Mouse (Mus musculus) right cerebral cortex, postnatal 25 days (tissue): ENCODE measurements around the gene Rhbg.

Source experiments
- DNase-seq: peaks from one replicate; pipeline ENCODE4 v3.0.0; 2022

Rhbg gene

DNA sequence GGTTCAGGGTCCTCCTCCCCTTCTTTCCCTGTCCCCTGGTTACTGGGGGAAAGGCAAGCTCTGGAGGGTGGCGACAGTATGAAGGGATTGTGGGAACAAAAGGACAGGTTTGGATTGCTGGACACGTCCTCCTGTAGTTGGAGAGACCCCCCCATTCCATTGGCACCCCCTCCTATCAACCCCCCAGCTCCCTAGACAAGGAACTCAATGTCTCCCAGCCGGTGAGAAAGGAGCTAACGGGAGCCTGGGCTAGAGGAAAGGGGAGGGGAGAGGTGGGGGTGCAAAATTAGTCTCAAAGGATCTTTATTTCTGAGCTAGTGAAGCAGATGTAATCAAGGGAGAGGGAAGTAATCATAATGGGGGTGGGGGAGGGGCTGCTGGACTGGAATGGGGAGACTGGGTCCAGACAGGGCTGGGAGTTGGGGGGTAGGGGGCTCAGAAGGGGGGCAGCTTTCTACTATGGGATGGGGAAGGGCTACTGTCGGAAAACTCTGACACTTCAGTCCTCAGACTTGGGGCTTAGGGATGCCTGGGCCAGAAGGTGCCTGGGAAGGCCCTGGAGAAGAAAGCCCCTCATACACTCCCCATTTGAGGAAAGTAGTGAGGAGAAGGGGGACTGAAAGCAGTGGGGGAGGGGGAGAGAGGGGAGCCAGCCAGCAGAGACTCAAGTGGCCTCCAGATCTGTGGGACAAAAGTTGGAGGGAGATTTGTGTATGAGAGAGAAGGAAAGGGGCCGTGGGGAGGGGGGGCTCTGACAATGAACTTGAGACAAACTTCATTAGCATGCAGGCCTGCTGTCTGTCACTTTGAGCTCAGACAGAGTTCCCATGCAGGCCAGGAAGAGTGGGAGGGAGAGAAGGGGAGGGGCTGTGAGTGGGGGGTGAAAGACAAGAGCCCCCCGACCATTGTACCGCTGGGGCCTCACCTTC is 48.7 kb downstream of the Rhbg start:
- DNase-seq, result no peak

DNA sequence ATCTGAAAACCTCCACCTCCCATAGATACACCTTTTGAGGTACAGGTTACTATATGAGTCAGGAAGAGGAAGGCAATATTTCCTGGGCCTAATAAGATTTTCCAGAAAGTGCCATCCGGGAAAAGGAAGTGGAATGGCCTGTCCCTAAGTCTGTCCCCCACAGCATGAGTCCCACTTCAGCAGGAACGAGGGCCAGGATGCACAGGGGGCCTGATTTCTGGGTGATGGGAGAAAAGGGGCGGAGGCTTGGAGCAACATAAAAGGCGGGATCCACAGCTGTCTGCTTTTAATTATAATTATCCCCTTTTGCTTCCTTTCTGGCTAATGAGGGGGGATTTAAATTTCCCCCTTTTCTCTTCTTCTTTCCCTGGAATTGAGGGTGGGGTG is 49.3 kb downstream of the Rhbg start:
- DNase-seq, result no peak

DNA sequence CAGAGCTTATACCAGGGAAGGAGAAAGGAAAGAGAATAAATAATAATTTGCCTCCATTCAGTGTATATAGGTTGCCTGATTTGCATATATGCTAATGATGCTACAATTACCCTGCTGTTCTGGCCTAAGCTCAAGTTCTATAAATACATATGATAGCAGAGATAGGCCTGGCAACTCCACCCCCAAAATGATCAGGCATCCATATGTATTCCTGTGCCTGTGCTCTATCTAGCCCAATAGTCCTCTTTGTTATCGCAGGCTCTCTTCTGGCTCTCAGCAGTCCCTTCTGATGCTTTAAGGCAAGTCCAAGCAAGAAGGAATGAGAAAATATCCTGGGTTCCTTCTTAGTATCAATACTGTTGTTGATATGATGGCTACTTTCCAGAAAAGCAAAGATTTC is 49.8 kb downstream of the Rhbg start:
- no peak for DNase-seq

GRCm38 (mm10) chr3:88203999-88204700 is 50.4 kb downstream of the Rhbg start:
- DNase-seq, result no peak

DNA sequence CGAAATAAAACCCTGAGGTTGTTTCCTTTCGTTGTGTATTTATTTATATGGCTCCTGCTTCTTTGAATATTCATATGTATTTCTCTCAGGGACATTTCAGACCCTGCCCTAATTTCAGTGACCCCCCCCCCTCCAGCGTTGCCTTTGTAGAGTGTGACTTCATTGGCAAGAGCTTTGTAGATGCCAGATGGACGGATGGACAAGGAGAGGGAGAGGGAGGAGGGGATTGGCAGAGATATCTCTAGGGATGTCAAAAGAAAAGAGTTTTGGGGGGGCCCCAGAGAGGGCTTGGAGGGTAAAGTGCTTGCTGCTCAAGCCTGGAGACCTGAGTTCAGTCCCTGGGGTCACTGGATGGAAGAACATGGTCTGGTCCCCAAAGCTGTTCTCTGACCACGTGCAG is 51.1 kb downstream of the Rhbg start:
- no peak for DNase-seq

DNA sequence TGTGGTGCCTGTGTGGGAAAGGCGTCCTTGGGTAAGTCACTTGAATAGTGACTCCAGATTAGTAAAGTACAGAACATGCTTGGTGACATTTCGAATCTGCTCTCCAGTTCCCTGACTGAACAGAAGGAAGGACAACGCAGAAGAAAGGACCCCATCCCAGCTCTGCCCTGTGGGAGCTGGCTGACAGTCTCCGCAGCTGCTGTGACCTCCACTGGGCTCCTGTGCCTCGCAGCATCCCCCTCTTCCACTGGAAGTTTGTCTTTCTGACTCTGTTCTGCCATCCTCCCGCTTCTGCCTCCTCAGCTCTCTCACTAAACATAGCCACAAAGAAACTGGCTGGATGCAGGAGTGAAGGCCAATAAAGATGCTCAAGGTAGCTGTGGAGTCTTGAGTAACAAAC is 51.5 kb downstream of the Rhbg start:
- no peak for DNase-seq

- no peak for DNase-seq
These were observed 52.9 kb downstream of the Rhbg start for GRCm38 (mm10) chr3:88201640-88202039.

GRCm38 (mm10) chr3:88200972-88201330 is 53.6 kb downstream of the Rhbg start:
- DNase-seq, result no peak

- DNase-seq, result no peak
These were observed 54.1 kb downstream of the Rhbg start for GRCm38 (mm10) chr3:88200161-88200971.

GRCm38 (mm10) chr3:88199541-88200110 is 54.9 kb downstream of the Rhbg start:
- no peak for DNase-seq

GRCm38 (mm10) chr3:88198505-88199020 is 55.9 kb downstream of the Rhbg start:
- no peak for DNase-seq

- DNase-seq, result no peak
These were observed 56.6 kb downstream of the Rhbg start for GRCm38 (mm10) chr3:88197741-88198504.
